Mouse (Mus musculus) heart, embryonic 14.5 days (tissue): ENCODE measurements at regions not wholly inside any gene's neighbourhood (a gene's known extent, or its start where the extent isn't known, plus 50 kb on each side); places are given as distances from the start of the nearest gene placed in this dataset.

Experiments
- ATAC-seq: fragments of 200-750 bp; cut with Nextera tagmentation; 2 replicates; pipeline ENCODE4 v1.8.0; 2017; ENCODE audit warnings: low read depth, moderate TSS enrichment; ENCODE audit not compliant: insufficient number of reproducible peaks, insufficient read depth, low FRiP score
- H3K27ac ChIP-seq, 2 experiments: fragments of 200-500 bp in 1 of 2; fragments of 300-500 bp in 1 of 2; sonication (generic) in 1 of 2; replicated peaks in 1 of 2; 2 replicates each; pipeline ENCODE4 v1.5.1; 2012 to 2014; ENCODE audit warnings: low read depth in 2 of 2, low read length in 2 of 2, control low read depth in 1 of 2, mild to moderate bottlenecking in 1 of 2, mixed read lengths in 1 of 2; ENCODE audit not compliant: control insufficient read depth in 1 of 2, insufficient read depth in 1 of 2
- H3K27me3 ChIP-seq: fragments of 300-500 bp; sonication (generic); 2 replicates; pipeline ENCODE4 v1.6.1; 2014; ENCODE audit warnings: mild to moderate bottlenecking, low read length, control low read depth; ENCODE audit not compliant: control insufficient read depth, insufficient read depth
- H3K36me3 ChIP-seq: fragments of 300-500 bp; sonication (generic); 2 replicates; pipeline ENCODE4 v1.6.1; 2014; ENCODE audit warnings: mild to moderate bottlenecking, control low read depth, low read length, mixed read lengths; ENCODE audit not compliant: control insufficient read depth, insufficient read depth
- H3K4me1 ChIP-seq, 2 experiments: fragments of 200-500 bp in 1 of 2; fragments of 300-500 bp in 1 of 2; sonication (generic) in 1 of 2; 2 replicates each; pipeline ENCODE4 v1.6.1; 2012 to 2014; ENCODE audit warnings: low read length in 2 of 2, control low read depth in 1 of 2, mixed read lengths in 1 of 2; ENCODE audit not compliant: control insufficient read depth in 2 of 2, insufficient read depth in 2 of 2
- H3K4me2 ChIP-seq: fragments of 300-500 bp; sonication (generic); 2 replicates; pipeline ENCODE4 v1.6.1; 2014; ENCODE audit warnings: mild to moderate bottlenecking, low read length
- H3K4me3 ChIP-seq, 2 experiments: fragments of 200-500 bp in 1 of 2; fragments of 300-500 bp in 1 of 2; sonication (generic) in 1 of 2; 2 replicates each; pipeline ENCODE4 v1.5.1; 2012 to 2014; ENCODE audit warnings: low read length in 2 of 2, mild to moderate bottlenecking in 2 of 2, control low read depth in 1 of 2, low read depth in 1 of 2, moderate library complexity in 1 of 2; ENCODE audit not compliant: control insufficient read depth in 1 of 2, insufficient read depth in 1 of 2
- H3K9ac ChIP-seq: fragments of 300-500 bp; sonication (generic); 2 replicates; pipeline ENCODE4 v1.6.1; 2014; ENCODE audit warnings: mild to moderate bottlenecking, low read length
- H3K9me3 ChIP-seq: fragments of 300-500 bp; sonication (generic); 2 replicates; pipeline ENCODE4 v1.6.1; 2016; ENCODE audit warnings: low read length, control low read depth; ENCODE audit not compliant: control insufficient read depth
- WGBS: fragments of 180-500 bp; shearing (Covaris S2); extraction: QIAGEN DNeasy Blood & Tissue Kit; methylation state at CpG from one replicate; pipeline ENCODE4 v1.1.7; 2014; 5-methylcytosine and 5-hydroxymethylcytosine counted together

GRCm38 (mm10) chr3:150896668-150897067 lies 541.0 kb upstream of the Adgrl4 start:
- Histone ChIP-seq H3K4me3 (no peak overlapping the region), H3K9ac (no peak overlapping the region), H3K4me2 (no peak overlapping the region), H3K9me3 (no peaks in the 10 kb centered on the region), H3K27me3 (no peaks in the 10 kb centered on the region), H3K36me3 (no peaks in the 10 kb centered on the region), H3K4me1 (no peaks in the 10 kb centered on the region), H3K27ac (no peak overlapping the region)
- WGBS: 66% methylated on average over 2 of the region's 2 CpGs
- ATAC-seq: no peak

DNA sequence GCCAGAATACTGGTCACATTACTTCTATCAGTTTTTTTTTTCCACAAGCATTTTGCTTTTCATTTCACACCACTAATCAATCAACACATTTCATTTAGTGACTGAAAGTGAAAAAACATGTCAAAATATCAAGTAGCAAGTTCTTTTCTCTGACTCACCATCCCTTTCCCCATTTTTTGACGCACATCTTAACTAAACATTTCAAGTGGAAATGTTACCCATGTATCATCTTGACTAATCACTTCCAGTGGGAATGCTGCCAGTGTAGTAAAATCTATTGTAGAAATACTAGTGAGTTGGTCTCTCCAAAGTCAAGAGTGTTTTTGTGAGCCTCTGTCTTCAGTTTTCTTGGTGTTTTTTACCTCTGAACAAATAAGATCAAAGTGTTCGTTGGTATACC lies 527.6 kb upstream of the Adgrl4 start:
- H3K36me3 ChIP-seq: no peaks in the 10 kb centered on the region
- H3K27me3 ChIP-seq: no peaks in the 10 kb centered on the region
- no peaks in the 10 kb centered on the region for H3K9me3 ChIP-seq
- no peak overlapping the region for H3K27ac ChIP-seq
- ATAC-seq: no peak
- WGBS: 74% methylated on average over 2 of the region's 2 CpGs
- H3K4me1 ChIP-seq: no peaks in the 10 kb centered on the region
- no peak overlapping the region for H3K4me3 ChIP-seq
- H3K4me2 ChIP-seq: no peak overlapping the region
- no peak overlapping the region for H3K9ac ChIP-seq

GRCm38 (mm10) chr3:150954897-150955296 lies 482.8 kb upstream of the Adgrl4 start:
- Histone ChIP-seq H3K9ac (no peak overlapping the region), H3K27ac (no peak overlapping the region), H3K4me3 (no peak overlapping the region), H3K4me2 (no peak overlapping the region), H3K36me3 (no peaks in the 10 kb centered on the region), H3K4me1 (no peaks in the 10 kb centered on the region), H3K9me3 (no peaks in the 10 kb centered on the region), H3K27me3 (no peaks in the 10 kb centered on the region)
- no peak for ATAC-seq
- WGBS: 50% methylated on average over 1 of the region's 1 CpGs

DNA sequence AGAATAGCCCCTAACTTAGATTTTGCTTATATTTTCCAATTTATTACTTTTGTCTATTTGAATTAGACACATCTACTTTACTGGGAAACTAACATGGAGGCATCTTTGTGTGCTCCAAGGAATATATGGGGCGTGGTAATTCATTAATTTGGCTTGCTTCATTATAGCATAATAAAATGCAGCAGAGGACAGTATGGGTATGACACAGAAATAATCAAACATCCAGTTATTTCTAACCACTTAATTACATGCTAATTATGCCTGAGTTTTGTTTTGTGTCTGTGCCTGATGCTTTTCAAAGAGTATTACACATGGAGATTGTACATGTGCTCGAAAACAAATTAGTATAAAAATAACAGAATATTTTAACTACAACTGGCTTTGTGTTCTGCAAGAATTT lies 438.0 kb upstream of the Adgrl4 start:
- Histone ChIP-seq H3K9ac (no peak overlapping the region), H3K27ac (no peak overlapping the region), H3K27me3 (no peaks in the 10 kb centered on the region), H3K4me1 (no peaks in the 10 kb centered on the region), H3K4me3 (no peak overlapping the region), H3K4me2 (no peak overlapping the region), H3K36me3 (no peaks in the 10 kb centered on the region), H3K9me3 (no peaks in the 10 kb centered on the region)
- no peak for ATAC-seq
- 88% methylated on average over 2 of the region's 2 CpGs for whole genome bisulfite sequencing

GRCm38 (mm10) chr3:151000217-151000616 lies 437.5 kb upstream of the Adgrl4 start:
- no peaks in the 10 kb centered on the region for H3K9me3 ChIP-seq
- no peaks in the 10 kb centered on the region for H3K36me3 ChIP-seq
- H3K9ac ChIP-seq: no peak overlapping the region
- H3K4me3 ChIP-seq: no peak overlapping the region
- no peak overlapping the region for H3K4me2 ChIP-seq
- ATAC-seq: no peak
- no peaks in the 10 kb centered on the region for H3K27me3 ChIP-seq
- H3K4me1 ChIP-seq: no peaks in the 10 kb centered on the region
- H3K27ac ChIP-seq: no peak overlapping the region
- 30% methylated on average over 5 of the region's 5 CpGs for WGBS

DNA sequence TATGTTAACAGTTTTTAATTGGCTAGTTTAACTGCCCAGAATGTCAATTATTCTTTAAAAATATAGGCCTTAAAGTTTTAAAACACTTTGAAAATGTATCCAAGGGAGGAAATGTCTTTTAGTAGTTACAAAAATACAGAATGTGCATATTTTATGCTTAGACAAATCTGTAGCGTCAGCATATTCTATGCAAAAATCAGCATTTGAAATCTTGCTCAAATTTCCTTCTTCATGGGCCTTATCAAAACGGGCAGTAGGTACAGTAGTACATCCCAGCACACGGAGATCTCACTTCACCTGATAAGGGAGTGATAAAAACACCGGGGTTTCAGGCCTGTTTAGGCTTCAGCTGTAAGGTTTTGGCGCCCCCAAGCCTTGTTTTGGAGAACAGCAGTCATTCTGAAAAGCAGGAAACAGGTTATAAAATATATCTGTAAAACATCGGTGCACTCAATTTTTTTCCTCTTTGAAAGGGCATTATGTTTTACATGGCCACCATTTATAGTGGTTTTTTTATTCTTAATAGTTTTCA lies 435.7 kb upstream of the Adgrl4 start:
- ATAC-seq: no peak
- Histone ChIP-seq H3K36me3 (no peaks in the 10 kb centered on the region), H3K4me3 (no peak overlapping the region), H3K4me1 (no peaks in the 10 kb centered on the region), H3K9me3 (no peaks in the 10 kb centered on the region), H3K27me3 (no peaks in the 10 kb centered on the region), H3K9ac (no peak overlapping the region), H3K4me2 (peak overlapping the region; percentile 34; the same call in 1 of the 2 replicates), H3K27ac (no peak overlapping the region)
- 24% methylated on average over 6 of the region's 6 CpGs for WGBS

GRCm38 (mm10) chr3:151003524-151003923 lies 434.2 kb upstream of the Adgrl4 start:
- peak overlapping the region; percentile 7 for H3K4me2 ChIP-seq
- 54% methylated on average over 3 of the region's 3 CpGs for WGBS

DNA sequence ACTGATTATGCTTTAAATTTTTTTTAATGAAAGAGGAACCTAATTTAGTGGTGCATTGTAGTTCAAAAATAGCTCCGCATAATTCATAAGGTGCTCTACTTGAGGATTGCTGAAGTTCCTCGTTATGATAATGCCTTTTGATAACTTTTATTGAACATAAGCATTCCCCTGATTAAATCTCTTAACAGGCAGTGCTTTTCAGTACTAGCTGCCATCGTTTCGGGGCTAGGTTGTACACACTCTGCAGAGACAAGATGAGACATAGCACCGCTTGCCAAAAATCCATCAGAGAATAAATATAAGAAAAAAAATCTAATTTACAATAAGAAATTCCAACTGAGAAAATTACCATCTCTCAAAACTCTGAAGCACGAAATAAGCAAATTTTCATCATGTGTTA lies 433.7 kb upstream of the Adgrl4 start:
- ATAC-seq: no peak
- 78% methylated on average over 6 of the region's 6 CpGs for WGBS

More at GRCm38 (mm10) chr3:151003524-151003923, 434.2 kb upstream of the Adgrl4 start:
- H3K36me3 ChIP-seq: no peaks in the 10 kb centered on the region
- no peak overlapping the region for H3K4me3 ChIP-seq
- H3K9me3 ChIP-seq: no peaks in the 10 kb centered on the region
- no peaks in the 10 kb centered on the region for H3K27me3 ChIP-seq
- H3K4me1 ChIP-seq: no peaks in the 10 kb centered on the region
- no peak overlapping the region for H3K27ac ChIP-seq
- no peak overlapping the region for H3K9ac ChIP-seq
- ATAC-seq: no peak

More for the DNA sequence above, 433.7 kb upstream of the Adgrl4 start:
- no peaks in the 10 kb centered on the region for H3K27me3 ChIP-seq
- no peaks in the 10 kb centered on the region for H3K4me1 ChIP-seq
- peak overlapping the region; percentile 7; the same call in 1 of the 2 replicates for H3K4me2 ChIP-seq
- no peak overlapping the region for H3K9ac ChIP-seq
- no peaks in the 10 kb centered on the region for H3K36me3 ChIP-seq
- no peak overlapping the region for H3K27ac ChIP-seq
- no peaks in the 10 kb centered on the region for H3K9me3 ChIP-seq
- H3K4me3 ChIP-seq: no peak overlapping the region
